Mouse (Mus musculus): Measurements from ENCODE around the gene Myh3. TPM values are rescaled to one million over a fixed set of nuclear protein-coding genes. Genes with fewer than 3 reads are reported as not detected.

Myh3 gene
- polyA plus RNA-seq, 1 experiment from 2014 or later, result 0.17 TPM

- H3K4me3 ChIP-seq, result no peak overlapping the region
- H3K9ac ChIP-seq, result no peak overlapping the region
- 87% methylated on average over 3 of the region's 3 CpGs for WGBS
- H3K4me1 ChIP-seq, result peaks cover 24% of the 10 kb centered on the region
- no peak overlapping the region for H3K4me2 ChIP-seq
- no peak overlapping the region for H3K27ac ChIP-seq
- peaks cover 17% of the 10 kb centered on the region; the same call in 1 of the 2 replicates for H3K36me3 ChIP-seq (ENCODE audit: poor library complexity, severe bottlenecking)
- ATAC-seq, result no peak
- no peaks in the 10 kb centered on the region for H3K9me3 ChIP-seq (replicated peaks)
- no peaks in the 10 kb centered on the region for H3K27me3 ChIP-seq
These were observed 28.8 kb upstream of the Myh3 start for GRCm38 (mm10) chr11:67049256-67049655.

- H3K36me3 ChIP-seq (ENCODE audit: poor library complexity, severe bottlenecking), result peaks cover 28% of the 10 kb centered on the region
- H3K27me3 ChIP-seq, result no peaks in the 10 kb centered on the region
- H3K4me1 ChIP-seq, result peaks cover 24% of the 10 kb centered on the region
- peak; percentile 72 for ATAC-seq
- peak overlapping the region; percentile 78; the same call in 1 of the 2 replicates for H3K27ac ChIP-seq
- H3K4me2 ChIP-seq, result peak overlapping the region; percentile 84
- peak overlapping the region; percentile 85 for H3K4me3 ChIP-seq
- H3K9ac ChIP-seq, result peak overlapping the region; percentile 90
- 8% methylated on average over 16 of the region's 16 CpGs for WGBS
- no peaks in the 10 kb centered on the region for H3K9me3 ChIP-seq (replicated peaks)
These were observed 26.3 kb upstream of the Myh3 start for GRCm38 (mm10) chr11:67051676-67052320.

GRCm38 (mm10) chr11:67052321-67052952 is 25.7 kb upstream of the Myh3 start, which contains the start of the genes Adprm and Sco1:
Gene Adprm (minus strand): TSS chr11:67052594.
Gene Sco1 (plus strand): TSS chr11:67052670.
- ATAC-seq, result peak; percentile 95
- Histone ChIP-seq H3K9me3 (replicated peaks) (no peaks in the 10 kb centered on the region), H3K36me3 (ENCODE audit: poor library complexity, severe bottlenecking) (peaks cover 35% of the 10 kb centered on the region), H3K4me2 (peak within 1 kb of the TSS; percentile 84), H3K27ac (peak within 1 kb of the TSS; percentile 78), H3K27me3 (no peaks in the 10 kb centered on the region), H3K9ac (peak within 1 kb of the TSS; percentile 90), H3K4me1 (peaks cover 24% of the 10 kb centered on the region), H3K4me3 (peak within 1 kb of the TSS; percentile 85)
- under 1% methylated on average over 50 of the region's 50 CpGs for WGBS

- H3K27ac ChIP-seq, result no peak overlapping the region
- WGBS, result 93% methylated on average over 8 of the region's 8 CpGs
- ATAC-seq, result no peak
- no peak overlapping the region for H3K4me3 ChIP-seq
- no peaks in the 10 kb centered on the region for H3K9me3 ChIP-seq (replicated peaks)
- H3K4me2 ChIP-seq, result no peak overlapping the region
- H3K36me3 ChIP-seq (ENCODE audit: poor library complexity, severe bottlenecking), result peaks cover 52% of the 10 kb centered on the region
- no peak overlapping the region for H3K9ac ChIP-seq
- no peaks in the 10 kb centered on the region for H3K27me3 ChIP-seq
- peaks cover 24% of the 10 kb centered on the region for H3K4me1 ChIP-seq
These were observed 23.2 kb upstream of the Myh3 start for GRCm38 (mm10) chr11:67054754-67055365.

- no peak for ATAC-seq
- Histone ChIP-seq H3K4me3 (no peak overlapping the region), H3K9me3 (replicated peaks) (no peaks in the 10 kb centered on the region), H3K4me1 (no peaks in the 10 kb centered on the region), H3K4me2 (no peak overlapping the region), H3K27me3 (no peaks in the 10 kb centered on the region), H3K36me3 (ENCODE audit: poor library complexity, severe bottlenecking) (peaks cover 93% of the 10 kb centered on the region), H3K9ac (no peak overlapping the region), H3K27ac (no peak overlapping the region)
- WGBS, result 94% methylated on average over 2 of the region's 2 CpGs
These were observed 16.8 kb upstream of the Myh3 start for GRCm38 (mm10) chr11:67061311-67061710.

GRCm38 (mm10) chr11:67062726-67063125 is 15.4 kb upstream of the Myh3 start:
- Histone ChIP-seq H3K4me2 (no peak overlapping the region), H3K9me3 (replicated peaks) (no peaks in the 10 kb centered on the region), H3K9ac (no peak overlapping the region), H3K27ac (no peak overlapping the region), H3K4me3 (no peak overlapping the region), H3K4me1 (no peaks in the 10 kb centered on the region), H3K27me3 (no peaks in the 10 kb centered on the region), H3K36me3 (ENCODE audit: poor library complexity, severe bottlenecking) (peaks cover 91% of the 10 kb centered on the region)
- 94% methylated on average over 3 of the region's 3 CpGs for WGBS
- ATAC-seq, result no peak

- WGBS, result 93% methylated on average over 3 of the region's 3 CpGs
- H3K36me3 ChIP-seq (ENCODE audit: poor library complexity, severe bottlenecking), result peaks cover 47% of the 10 kb centered on the region
- no peaks in the 10 kb centered on the region for H3K4me1 ChIP-seq
- H3K4me3 ChIP-seq, result no peak overlapping the region
- H3K9me3 ChIP-seq (replicated peaks), result no peaks in the 10 kb centered on the region
- H3K27me3 ChIP-seq, result no peaks in the 10 kb centered on the region
- no peak overlapping the region for H3K4me2 ChIP-seq
- no peak overlapping the region for H3K27ac ChIP-seq
- no peak for ATAC-seq
- no peak overlapping the region for H3K9ac ChIP-seq
These were observed 10.4 kb upstream of the Myh3 start for GRCm38 (mm10) chr11:67067741-67068140.

- no peak overlapping the region for H3K9ac ChIP-seq
- ATAC-seq, result no peak
- H3K9me3 ChIP-seq (replicated peaks), result no peaks in the 10 kb centered on the region
- no peak overlapping the region for H3K27ac ChIP-seq
- WGBS, result 75% methylated on average over 15 of the region's 15 CpGs
- H3K36me3 ChIP-seq (ENCODE audit: poor library complexity, severe bottlenecking), result peaks cover 1% of the 10 kb centered on the region
- 0 out of 2 replicates have a peak, but pooled peaks cover 6% of the 10 kb centered on the region for H3K4me1 ChIP-seq
- no peak overlapping the region for H3K4me2 ChIP-seq
- no peaks in the 10 kb centered on the region for H3K27me3 ChIP-seq
- H3K4me3 ChIP-seq, result no peak overlapping the region
These were observed 5.4 kb upstream of the Myh3 start for GRCm38 (mm10) chr11:67072615-67073130.

- no peaks in the 10 kb centered on the region for H3K36me3 ChIP-seq (ENCODE audit: poor library complexity, severe bottlenecking)
- 34% methylated on average over 3 of the region's 3 CpGs for WGBS
- H3K27me3 ChIP-seq, result no peaks in the 10 kb centered on the region
- H3K9me3 ChIP-seq (replicated peaks), result no peaks in the 10 kb centered on the region
- H3K4me2 ChIP-seq, result no peak overlapping the region
- peaks cover 13% of the 10 kb centered on the region; the same call in 1 of the 2 replicates for H3K4me1 ChIP-seq
- no peak overlapping the region for H3K9ac ChIP-seq
- no peak overlapping the region for H3K4me3 ChIP-seq
- H3K27ac ChIP-seq, result no peak overlapping the region
- ATAC-seq, result no peak
These were observed 3.1 kb upstream of the Myh3 start for GRCm38 (mm10) chr11:67075036-67075435.

- H3K4me2 ChIP-seq, result no peak overlapping the region
- no peaks in the 10 kb centered on the region for H3K9me3 ChIP-seq (replicated peaks)
- ATAC-seq, result no peak
- H3K4me1 ChIP-seq, result peaks cover 20% of the 10 kb centered on the region; the same call in 1 of the 2 replicates
- H3K36me3 ChIP-seq (ENCODE audit: poor library complexity, severe bottlenecking), result no peaks in the 10 kb centered on the region
- 94% methylated on average over 5 of the region's 5 CpGs for WGBS
- H3K27ac ChIP-seq, result no peak overlapping the region
- no peaks in the 10 kb centered on the region for H3K27me3 ChIP-seq
- H3K9ac ChIP-seq, result no peak overlapping the region
- no peak overlapping the region for H3K4me3 ChIP-seq
These were observed 1.3 kb upstream of the Myh3 start for GRCm38 (mm10) chr11:67076781-67077180.

- no peak for ATAC-seq
- Histone ChIP-seq H3K4me3 (no peak overlapping the region), H3K9ac (no peak overlapping the region), H3K9me3 (replicated peaks) (no peaks in the 10 kb centered on the region), H3K4me1 (peaks cover 20% of the 10 kb centered on the region; the same call in 1 of the 2 replicates), H3K4me2 (no peak overlapping the region), H3K36me3 (ENCODE audit: poor library complexity, severe bottlenecking) (no peaks in the 10 kb centered on the region), H3K27me3 (no peaks in the 10 kb centered on the region), H3K27ac (no peak overlapping the region)
- WGBS, result 38% methylated on average over 3 of the region's 3 CpGs
These were observed 665 bp upstream of the Myh3 start for GRCm38 (mm10) chr11:67077435-67077834.

GRCm38 (mm10) chr11:67078888-67079287 is 788 bp downstream of the Myh3 start:
- WGBS, result 91% methylated on average over 6 of the region's 6 CpGs
- no peak for ATAC-seq
- H3K9ac ChIP-seq, result no peak overlapping the region
- H3K4me1 ChIP-seq, result peaks cover 20% of the 10 kb centered on the region; the same call in 1 of the 2 replicates
- no peaks in the 10 kb centered on the region for H3K9me3 ChIP-seq (replicated peaks)
- H3K27me3 ChIP-seq, result peaks cover 12% of the 10 kb centered on the region
- no peak overlapping the region for H3K4me2 ChIP-seq
- no peak overlapping the region for H3K4me3 ChIP-seq
- H3K36me3 ChIP-seq (ENCODE audit: poor library complexity, severe bottlenecking), result no peaks in the 10 kb centered on the region
- no peak overlapping the region for H3K27ac ChIP-seq

Measured in forebrain, embryonic 13.5 days (tissue).